Mouse (Mus musculus) C3H10T1/2 (cell line): Measurements from ENCODE around the gene 1700013F07Rik. TPM values are rescaled to one million over a fixed set of nuclear protein-coding genes. Genes with fewer than 3 reads are reported as not detected.

Experiments used
- polyA plus RNA-seq, 2 experiments: library from polyadenylated mRNA; unstranded; fragments of >200 nt; fragmentation: generic; extraction: Trizol; gene quantifications; one replicate each; pipeline ENCODE4 v1.2.1; 2012; ENCODE audit warnings: missing spikeins in 2 of 2

1700013F07Rik gene
- 1 to 10 TPM in 1 of 2 experiments, under 1 TPM in 1; 0.34 to 1.4 TPM for polyA plus RNA-seq

DNA sequence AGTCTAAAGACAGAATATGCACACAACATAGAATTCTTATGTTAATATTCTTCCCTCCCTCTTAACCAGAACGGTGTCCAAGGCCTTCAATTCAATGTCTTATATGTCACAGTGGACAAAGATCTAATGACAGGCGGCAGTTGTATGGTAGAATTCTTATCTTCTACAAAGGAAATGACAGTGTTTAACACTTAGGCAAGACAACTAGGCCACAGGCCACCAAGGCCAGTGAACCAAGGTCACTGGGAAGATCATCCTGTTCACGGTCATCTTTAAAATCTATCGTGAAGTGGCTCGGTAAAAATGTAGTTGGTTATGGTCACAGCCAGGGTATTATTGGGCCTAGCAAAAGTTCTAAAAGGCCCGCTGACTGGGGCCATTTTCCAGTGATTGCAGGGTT is at the start of gene 1700013F07Rik:
Gene 1700013F07Rik, plus strand, starts transcription at position 200 of the 400 bp plus-strand sequence.

DNA sequence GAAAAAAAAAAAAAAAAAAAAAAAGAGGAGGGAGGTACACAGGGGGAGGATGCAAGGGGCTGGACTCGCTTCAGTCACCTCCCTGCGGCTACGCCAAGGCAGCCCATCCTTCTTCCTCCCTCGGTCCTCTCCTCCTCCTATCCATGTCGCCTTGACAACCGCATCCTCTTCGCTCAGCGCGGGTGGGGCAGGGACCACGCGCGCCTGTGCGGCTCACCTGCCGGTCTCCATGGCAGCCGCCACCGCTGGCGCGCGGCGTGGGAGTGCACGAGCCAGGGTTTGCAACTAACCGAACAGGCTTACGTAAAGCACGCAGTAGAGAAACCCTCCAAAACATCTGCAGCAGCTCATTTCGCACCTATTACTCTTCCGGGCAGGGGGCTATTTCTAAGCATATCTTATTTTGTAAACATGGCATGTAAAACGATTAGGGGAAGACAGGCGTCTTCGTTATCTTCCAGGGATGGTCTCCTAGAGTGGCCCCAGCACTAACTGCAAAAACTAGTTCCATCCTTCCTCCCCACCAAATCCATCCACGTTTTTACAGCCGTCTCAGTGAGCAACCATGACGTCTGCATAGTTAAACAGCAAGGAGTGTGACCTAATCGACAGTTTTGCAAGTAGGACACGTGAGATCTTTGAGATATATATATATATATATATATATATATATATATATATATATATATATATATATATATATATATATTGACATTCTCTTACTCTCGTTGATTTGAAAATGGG is 2.7 kb downstream of the 1700013F07Rik start, which contains the start of gene 5330417C22Rik:
Gene 5330417C22Rik, minus strand, starts transcription at position 20 of the 744 bp plus-strand sequence.

DNA sequence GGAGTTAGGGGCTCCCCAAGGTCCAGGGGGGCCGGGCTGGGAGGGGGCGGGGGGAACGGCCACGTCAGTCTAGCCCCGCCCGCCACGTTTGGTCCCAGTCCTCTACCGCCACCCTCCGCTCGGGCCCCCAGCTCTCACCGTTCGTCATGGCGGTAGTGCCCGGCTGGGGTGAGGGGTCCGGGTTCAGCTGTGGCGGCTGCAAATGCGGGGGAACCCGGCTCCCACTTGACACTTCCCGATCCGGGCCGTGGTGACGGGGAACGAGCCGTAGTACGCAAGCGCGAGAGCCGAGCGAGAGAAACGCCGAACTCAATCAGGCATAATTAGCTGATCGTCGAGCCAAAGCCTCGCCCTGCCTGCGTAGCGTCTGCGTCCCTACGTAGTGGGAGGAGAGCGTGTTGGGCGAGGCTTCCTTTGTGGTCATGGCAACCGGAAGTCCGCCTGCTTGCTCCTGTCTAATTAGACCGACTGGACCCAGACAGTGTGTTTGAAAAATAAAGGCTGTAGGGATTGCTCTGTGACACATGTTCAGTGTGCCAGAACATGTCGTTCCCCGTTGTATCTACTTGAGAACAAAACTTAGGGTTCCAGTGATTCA is 28.3 kb downstream of the 1700013F07Rik start, which contains the start of gene Tmem167b:
Gene Tmem167b, minus strand, starts transcription at position 334 of the 598 bp plus-strand sequence.

DNA sequence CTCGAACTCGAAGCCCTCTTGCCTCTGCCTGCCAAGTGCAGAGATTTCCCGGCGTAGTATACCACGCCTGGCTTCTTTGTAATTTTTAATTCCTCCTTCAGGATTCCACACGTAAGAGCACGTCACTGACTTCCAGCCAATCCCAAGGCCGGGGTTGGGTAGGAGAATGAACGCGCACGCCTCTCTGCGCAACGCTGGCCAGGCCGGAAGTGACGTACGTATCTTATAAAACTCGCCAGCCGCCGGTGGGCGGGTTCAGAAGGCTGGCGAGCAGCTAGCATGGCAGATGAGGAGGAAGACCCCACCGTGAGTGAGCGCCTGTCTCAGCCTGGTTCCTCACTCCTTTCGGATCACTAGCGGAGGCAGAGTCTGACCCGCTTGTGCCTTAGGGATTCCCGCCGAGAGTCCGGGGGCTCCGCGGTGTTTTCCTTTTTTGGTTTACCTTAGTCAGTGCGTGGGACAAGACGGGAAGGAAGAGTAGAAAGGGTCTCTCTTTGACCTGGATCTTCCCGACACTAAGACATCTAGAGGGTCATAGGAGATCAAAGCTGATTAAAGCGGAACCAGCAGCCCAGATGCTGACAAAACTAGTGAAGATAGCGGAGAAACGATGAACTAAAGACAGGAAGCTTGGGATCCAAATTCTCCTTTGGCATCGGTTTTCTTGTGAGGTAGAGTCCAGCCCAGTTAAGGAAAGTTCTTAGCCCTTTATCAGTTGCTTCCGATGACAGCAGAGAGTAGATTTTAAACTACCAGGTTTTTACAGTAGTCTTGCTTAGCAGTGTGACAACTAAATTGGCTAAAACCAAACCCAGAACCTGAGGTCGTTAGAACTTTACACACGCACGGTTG is 37.7 kb downstream of the 1700013F07Rik start, which contains the start of gene Taf13:
Gene Taf13, plus strand, starts transcription at position 256 of the 852 bp plus-strand sequence.

DNA sequence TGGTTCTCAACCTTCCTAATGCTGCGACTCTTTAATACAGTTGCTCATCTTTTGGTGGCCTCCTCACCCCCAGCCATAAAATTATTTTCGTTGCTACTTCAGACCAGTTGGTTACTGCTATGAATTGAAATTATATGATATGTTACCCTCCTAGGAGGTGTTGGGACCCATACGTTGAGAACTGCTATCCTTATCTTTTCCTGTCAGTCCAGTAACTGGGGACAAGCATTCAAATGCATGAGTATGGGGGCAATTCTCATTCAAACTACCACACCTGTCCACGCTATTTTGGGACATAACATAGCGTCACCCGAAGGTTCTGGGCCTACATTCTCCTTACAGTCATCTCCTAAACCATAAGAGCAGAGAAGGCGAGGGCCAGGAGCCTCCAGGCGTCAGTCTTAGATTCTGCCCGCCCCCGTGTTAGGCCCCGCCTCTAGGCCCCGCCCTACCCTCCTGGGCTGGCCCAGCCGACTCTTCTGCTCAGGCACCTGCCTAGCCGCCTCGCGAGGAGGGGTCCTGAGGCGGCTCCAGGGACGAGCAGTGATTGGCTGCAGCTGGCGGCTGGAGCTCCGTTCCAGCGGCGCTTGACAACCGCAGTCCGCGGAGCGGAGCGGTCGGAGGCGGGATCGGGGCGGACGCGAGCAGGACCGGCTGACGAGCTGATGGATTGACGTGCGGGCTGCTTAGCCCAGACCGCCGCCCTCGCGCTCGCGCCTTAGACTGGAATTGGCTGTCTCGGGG is 57.0 kb downstream of the 1700013F07Rik start, which contains the start of gene Wdr47:
Gene Wdr47, plus strand, starts transcription at position 494 of the 744 bp plus-strand sequence.

Other genes with a start within 250 kb of the 1700013F07Rik start
- gene Mybphl, start 169.2 kb upstream of the 1700013F07Rik start, polyA plus RNA-seq: not detected
- gene Psrc1, start 150.3 kb upstream of the 1700013F07Rik start, polyA plus RNA-seq: 10 to 100 TPM; 27.3 to 64.8 TPM
- gene Celsr2, start 118.6 kb upstream of the 1700013F07Rik start, polyA plus RNA-seq: under 1 TPM in 1 of 2 experiments, not detected in 1; 0.06 TPM
- gene Sars, start 88.9 kb upstream of the 1700013F07Rik start, polyA plus RNA-seq: 100 to 1,000 TPM; 106 to 202 TPM
- gene 5330417C22Rik, start 2.4 kb downstream of the 1700013F07Rik start, polyA plus RNA-seq: under 1 TPM in 1 of 2 experiments, not detected in 1; 0.01 TPM
- 10 to 100 TPM in 1 of 2 experiments, 1 to 10 TPM in 1; 1.5 to 23.0 TPM for gene Tmem167b, start 28.3 kb downstream of the 1700013F07Rik start, polyA plus RNA-seq
- gene Taf13, start 37.5 kb downstream of the 1700013F07Rik start, polyA plus RNA-seq: 1 to 10 TPM in 1 of 2 experiments, under 1 TPM in 1; 0.54 to 8.1 TPM
- gene Wdr47, start 57.1 kb downstream of the 1700013F07Rik start, polyA plus RNA-seq: 1 to 10 TPM in 1 of 2 experiments, under 1 TPM in 1; 0.12 to 1.7 TPM
- gene Clcc1, start 119.8 kb downstream of the 1700013F07Rik start, polyA plus RNA-seq: 10 to 100 TPM in 1 of 2 experiments, 1 to 10 TPM in 1; 2.6 to 25.9 TPM
- 10 to 100 TPM in 1 of 2 experiments, 1 to 10 TPM in 1; 2.5 to 35.1 TPM for gene Gpsm2, start 188.2 kb downstream of the 1700013F07Rik start, polyA plus RNA-seq
- under 1 TPM; 0.02 to 0.35 TPM for gene Aknad1, start 205.5 kb downstream of the 1700013F07Rik start, polyA plus RNA-seq